Mouse (Mus musculus) embryonic facial prominence, embryonic 15.5 days (tissue): Measurements from ENCODE around the gene Gm9508. TPM values are rescaled to one million over a fixed set of nuclear protein-coding genes. Genes with fewer than 3 reads are reported as not detected.
"Not testable (repeated sequence)": the region's sequence is repeated elsewhere in the genome, so short reads cannot be mapped to it uniquely, and the experiment has no call there.

ENCODE experiments used
- ATAC-seq: fragments of 200-750 bp; cut with Nextera tagmentation; 2 replicates; pipeline ENCODE4 v1.8.0; 2017; ENCODE audit warnings: low read depth, moderate TSS enrichment; ENCODE audit not compliant: insufficient number of reproducible peaks, low FRiP score, low TSS enrichment
- H3K27ac ChIP-seq: fragments of 300-500 bp; sonication (generic); replicated peaks from 2 replicates; pipeline ENCODE4 v1.5.1; 2015; ENCODE audit warnings: mild to moderate bottlenecking, inconsistent platforms
- H3K27me3 ChIP-seq: fragments of 300-500 bp; sonication (generic); 2 replicates; pipeline ENCODE4 v1.6.1; 2015; ENCODE audit warnings: inconsistent platforms
- H3K36me3 ChIP-seq: fragments of 300-500 bp; sonication (generic); 2 replicates; pipeline ENCODE4 v1.6.1; 2015; ENCODE audit warnings: mild to moderate bottlenecking, inconsistent platforms
- H3K4me1 ChIP-seq: fragments of 300-500 bp; sonication (generic); 2 replicates; pipeline ENCODE4 v1.6.1; 2015; ENCODE audit warnings: inconsistent platforms
- H3K4me2 ChIP-seq: fragments of 300-500 bp; sonication (generic); replicated peaks from 2 replicates; pipeline ENCODE4 v1.6.1; 2015; ENCODE audit warnings: mild to moderate bottlenecking, inconsistent platforms
- H3K4me3 ChIP-seq: fragments of 300-500 bp; sonication (generic); replicated peaks from 2 replicates; pipeline ENCODE4 v1.5.1; 2015; ENCODE audit warnings: mild to moderate bottlenecking, inconsistent platforms
- H3K9ac ChIP-seq: fragments of 300-500 bp; sonication (generic); 2 replicates; pipeline ENCODE4 v1.6.1; 2015; ENCODE audit warnings: inconsistent platforms
- H3K9me3 ChIP-seq: fragments of 300-500 bp; sonication (generic); replicated peaks from 2 replicates; pipeline ENCODE4 v1.6.1; 2016; ENCODE audit warnings: inconsistent platforms
- WGBS: fragments of 180-500 bp; shearing (Covaris S2); methylation state at CpG from one replicate; pipeline ENCODE4 v1.1.7; 2015; 5-methylcytosine and 5-hydroxymethylcytosine counted together
- polyA plus RNA-seq: library from polyadenylated mRNA; unstranded; fragments of >200 nt; fragmentation: Nextera tagmentation; extraction: Ambion mirVana; gene quantifications from 2 replicates; pipeline ENCODE4 v1.2.1, GENCODE M21; 2015

Gm9508 gene
- polyA plus RNA-seq, 1 experiment from 2014 or later, result 1.0 TPM

GRCm38 (mm10) chr10:77709831-77710230, 12.8 kb upstream of the Gm9508 start:
- no peak overlapping the region for H3K4me3 ChIP-seq
- 59% methylated on average over 3 of the region's 3 CpGs for WGBS
- H3K4me1 ChIP-seq, result no peaks in the 10 kb centered on the region
- no peaks in the 10 kb centered on the region for H3K9me3 ChIP-seq
- no peak overlapping the region for H3K27ac ChIP-seq
- no peaks in the 10 kb centered on the region for H3K36me3 ChIP-seq
- no peak for ATAC-seq
- H3K4me2 ChIP-seq, result no peak overlapping the region
- H3K9ac ChIP-seq, result no peak overlapping the region
- H3K27me3 ChIP-seq, result no peaks in the 10 kb centered on the region

GRCm38 (mm10) chr10:77706326-77706725, 9.3 kb upstream of the Gm9508 start, which contains the start of gene Gm10272:
Gene Gm10272 (plus strand): TSS chr10:77706626.
- Histone ChIP-seq H3K27me3 (no peaks in the 10 kb centered on the region), H3K4me1 (no peaks in the 10 kb centered on the region), H3K4me3 (no peak within 1 kb of the TSS), H3K36me3 (no peaks in the 10 kb centered on the region), H3K9me3 (no peaks in the 10 kb centered on the region), H3K27ac (no peak within 1 kb of the TSS), H3K9ac (no peak within 1 kb of the TSS), H3K4me2 (no peak within 1 kb of the TSS)
- ATAC-seq, result no peak
- WGBS, result 96% methylated on average over 1 of the region's 1 CpGs

GRCm38 (mm10) chr10:77690356-77690807, 6.7 kb downstream of the Gm9508 start, which contains the start of gene Gm19402:
Gene Gm19402 (minus strand): TSS chr10:77690757.
- H3K4me3 ChIP-seq, H3K36me3 ChIP-seq, ATAC-seq, H3K27ac ChIP-seq, H3K9me3 ChIP-seq, H3K4me2 ChIP-seq, H3K9ac ChIP-seq, H3K4me1 ChIP-seq: not testable (repeated sequence)
- WGBS, result 73% methylated on average over 3 of the region's 3 CpGs
- H3K27me3 ChIP-seq, result peaks cover 27% of the 10 kb centered on the region

- 0 out of 2 replicates have a peak overlapping the region, but pooled peaks have one; percentile 58 for H3K27ac ChIP-seq
- H3K4me1 ChIP-seq, result peaks cover 10% of the 10 kb centered on the region
- WGBS, result 17% methylated on average over 10 of the region's 10 CpGs
- H3K4me3 ChIP-seq, result peak overlapping the region; percentile 22
- no peaks in the 10 kb centered on the region for H3K9me3 ChIP-seq
- no peaks in the 10 kb centered on the region for H3K36me3 ChIP-seq
- H3K27me3 ChIP-seq, result peaks cover 31% of the 10 kb centered on the region
- ATAC-seq, result no peak
- H3K9ac ChIP-seq, result no peak overlapping the region
- peak overlapping the region; percentile 33 for H3K4me2 ChIP-seq
Observed at GRCm38 (mm10) chr10:77687021-77687420, 10.0 kb downstream of the Gm9508 start.

GRCm38 (mm10) chr10:77685895-77686664, 11.0 kb downstream of the Gm9508 start, which contains the start of gene Tspear:
Gene Tspear (plus strand): TSS chr10:77686569.
- H3K9me3 ChIP-seq, result no peaks in the 10 kb centered on the region

GRCm38 (mm10) chr10:77684181-77684580, 12.9 kb downstream of the Gm9508 start:
- ATAC-seq, result no peak
- Histone ChIP-seq H3K4me2 (no peak overlapping the region), H3K27me3 (peaks cover 31% of the 10 kb centered on the region), H3K4me1 (peaks cover 7% of the 10 kb centered on the region; the same call in 1 of the 2 replicates), H3K9ac (no peak overlapping the region), H3K36me3 (no peaks in the 10 kb centered on the region), H3K9me3 (no peaks in the 10 kb centered on the region), H3K27ac (no peak overlapping the region), H3K4me3 (no peak overlapping the region)
- WGBS, result 12% methylated on average over 8 of the region's 8 CpGs

More at GRCm38 (mm10) chr10:77685895-77686664, 11.0 kb downstream of the Gm9508 start, which contains the start of gene Tspear:
- Histone ChIP-seq H3K4me2 (peak within 1 kb of the TSS; percentile 33), H3K4me3 (peak within 1 kb of the TSS; percentile 22), H3K9ac (no peak within 1 kb of the TSS), H3K27me3 (peaks cover 31% of the 10 kb centered on the region), H3K4me1 (peaks cover 10% of the 10 kb centered on the region), H3K36me3 (no peaks in the 10 kb centered on the region), H3K27ac (peak within 1 kb of the TSS; percentile 58; the same call in 1 of the 2 replicates)
- no peak for ATAC-seq
- WGBS, result 3% methylated on average over 22 of the region's 22 CpGs

- Histone ChIP-seq H3K9ac (no peak overlapping the region), H3K4me3 (no peak overlapping the region), H3K9me3 (no peaks in the 10 kb centered on the region), H3K4me1 (peaks cover 11% of the 10 kb centered on the region), H3K27ac (no peak overlapping the region), H3K36me3 (no peaks in the 10 kb centered on the region), H3K4me2 (no peak overlapping the region), H3K27me3 (peaks cover 40% of the 10 kb centered on the region)
- ATAC-seq, result no peak
- 62% methylated on average over 7 of the region's 7 CpGs for WGBS
Observed at GRCm38 (mm10) chr10:77682994-77683393, 14.0 kb downstream of the Gm9508 start.

- Histone ChIP-seq H3K27ac (no peak overlapping the region), H3K4me1 (peaks cover 24% of the 10 kb centered on the region), H3K27me3 (peaks cover 31% of the 10 kb centered on the region)
Observed at GRCm38 (mm10) chr10:77677562-77677961, 19.5 kb downstream of the Gm9508 start.

GRCm38 (mm10) chr10:77673765-77674164, 23.3 kb downstream of the Gm9508 start:
- H3K27ac ChIP-seq, result no peak overlapping the region
- no peak overlapping the region for H3K9ac ChIP-seq
- H3K4me1 ChIP-seq, result peaks cover 24% of the 10 kb centered on the region
- no peak for ATAC-seq
- H3K36me3 ChIP-seq, result no peaks in the 10 kb centered on the region
- H3K4me3 ChIP-seq, result no peak overlapping the region
- 50% methylated on average over 13 of the region's 13 CpGs for WGBS
- no peaks in the 10 kb centered on the region for H3K9me3 ChIP-seq
- peaks cover 28% of the 10 kb centered on the region for H3K27me3 ChIP-seq
- no peak overlapping the region for H3K4me2 ChIP-seq

More at GRCm38 (mm10) chr10:77677562-77677961, 19.5 kb downstream of the Gm9508 start:
- ATAC-seq, result peak; percentile 10; the same call in 1 of the 2 replicates
- H3K36me3 ChIP-seq, result no peaks in the 10 kb centered on the region
- H3K4me3 ChIP-seq, result peak overlapping the region; percentile 35
- WGBS, result under 1% methylated on average over 35 of the region's 35 CpGs
- H3K9me3 ChIP-seq, result no peaks in the 10 kb centered on the region
- H3K9ac ChIP-seq, result 0 out of 2 replicates have a peak overlapping the region, but pooled peaks have one; percentile 10
- peak overlapping the region; percentile 70 for H3K4me2 ChIP-seq

- no peaks in the 10 kb centered on the region for H3K9me3 ChIP-seq
- peaks cover 17% of the 10 kb centered on the region for H3K4me1 ChIP-seq
- H3K27ac ChIP-seq, result no peak overlapping the region
- H3K4me2 ChIP-seq, result no peak overlapping the region
- ATAC-seq, result no peak
- no peak overlapping the region for H3K9ac ChIP-seq
- no peaks in the 10 kb centered on the region for H3K36me3 ChIP-seq
- 74% methylated on average over 4 of the region's 4 CpGs for WGBS
- peaks cover 10% of the 10 kb centered on the region; the same call in 1 of the 2 replicates for H3K27me3 ChIP-seq
- H3K4me3 ChIP-seq, result no peak overlapping the region
Observed at GRCm38 (mm10) chr10:77671519-77671918, 25.5 kb downstream of the Gm9508 start.

- Histone ChIP-seq H3K36me3 (no peaks in the 10 kb centered on the region), H3K9ac (no peak overlapping the region), H3K27ac (no peak overlapping the region), H3K4me3 (no peak overlapping the region), H3K4me1 (peaks cover 22% of the 10 kb centered on the region), H3K9me3 (no peaks in the 10 kb centered on the region), H3K27me3 (peaks cover 4% of the 10 kb centered on the region; the same call in 1 of the 2 replicates), H3K4me2 (no peak overlapping the region)
- 65% methylated on average over 4 of the region's 4 CpGs for WGBS
- ATAC-seq, result no peak
Observed at GRCm38 (mm10) chr10:77670710-77671109, 26.3 kb downstream of the Gm9508 start.
